8 mouse cellular contexts compared by ENCODE assay signal in genomic region chr2:174126522-174127375, GRCm38 (mm10). TPM values are rescaled to one million over a fixed set of nuclear protein-coding genes. Genes with fewer than 3 reads are reported as not detected.
A peak's percentile ranks its signal among the peaks of the same experiment; 100 is the strongest.
DNase-seq lines count a peak whose midpoint lies in the region; ATAC-seq and TF ChIP-seq lines count a peak whose summit lies in the region.

No protein-coding gene starts in this region.

- H3K36me3 ChIP-seq in intestine, postnatal 0 days (ENCODE audit: control insufficient read depth, insufficient read depth): peaks cover 30% of the 10 kb centered on the region; the same call in 1 of the 2 replicates
- H3K36me3 ChIP-seq in limb, embryonic 13.5 days: peaks cover 36% of the 10 kb centered on the region
- no peaks in the 10 kb centered on the region for H3K36me3 ChIP-seq in neural tube, embryonic 14.5 days (ENCODE audit: control insufficient read depth, insufficient read depth, low read length)

- H3K27ac ChIP-seq in intestine, postnatal 0 days (ENCODE audit: low read depth, low read length): no peak overlapping the region
- H3K27ac ChIP-seq in limb, embryonic 13.5 days: no peak overlapping the region
- no peak overlapping the region for H3K27ac ChIP-seq in neural tube, embryonic 14.5 days (ENCODE audit: low read depth, low read length)

- ATAC-seq in intestine, postnatal 0 days: peak; percentile 29; the same call in 1 of the 2 replicates
- ATAC-seq in limb, embryonic 13.5 days (ENCODE audit: low FRiP score, low read depth): peak; percentile 73
- ATAC-seq in neural tube, embryonic 14.5 days (ENCODE audit: low read depth): peak; percentile 81
- ATAC-seq in erythroid progenitor cell, adult 5-6 weeks (replicated peaks; ENCODE audit: low FRiP score, poor library complexity, severe bottlenecking): no peak

- no peak for TF ChIP-seq CTCF in intestine, postnatal 0 days (IDR thresholded peaks at IDR 0.05; ENCODE audit: low read depth)

- 12% methylated on average over 18 of the region's 21 CpGs for WGBS in intestine, postnatal 0 days
- WGBS in limb, embryonic 13.5 days: 7% methylated on average over 18 of the region's 21 CpGs
- WGBS in neural tube, embryonic 14.5 days: 10% methylated on average over 21 of the region's 21 CpGs

- no peaks in the 10 kb centered on the region for H3K27me3 ChIP-seq in intestine, postnatal 0 days (replicated peaks; ENCODE audit: control insufficient read depth, insufficient read depth, low read length)
- H3K27me3 ChIP-seq in limb, embryonic 13.5 days: no peaks in the 10 kb centered on the region
- no peaks in the 10 kb centered on the region for H3K27me3 ChIP-seq in neural tube, embryonic 14.5 days (ENCODE audit: control insufficient read depth, insufficient read depth, low read length)

- H3K9me3 ChIP-seq in intestine, postnatal 0 days (ENCODE audit: control insufficient read depth): no peaks in the 10 kb centered on the region
- H3K9me3 ChIP-seq in limb, embryonic 13.5 days: peaks cover 15% of the 10 kb centered on the region
- no peaks in the 10 kb centered on the region for H3K9me3 ChIP-seq in neural tube, embryonic 14.5 days (ENCODE audit: control insufficient read depth, low read length)

- H3K4me1 ChIP-seq in intestine, postnatal 0 days (replicated peaks; ENCODE audit: control insufficient read depth, insufficient read depth, low read length): 0 out of 2 replicates have a peak, but pooled peaks cover 4% of the 10 kb centered on the region
- peaks cover 11% of the 10 kb centered on the region for H3K4me1 ChIP-seq in limb, embryonic 13.5 days
- peaks cover 9% of the 10 kb centered on the region for H3K4me1 ChIP-seq in neural tube, embryonic 14.5 days (ENCODE audit: control insufficient read depth, insufficient read depth, low read length)

- peak; percentile 1 for DNase-seq in cerebellum, adult 9-11 months
- DNase-seq in cerebellum, adult 11 months: no peak
- DNase-seq in adrenal gland, postnatal 14 days: peak; percentile 83
- peak; percentile 70 to 82 for DNase-seq in frontal cortex, postnatal 10 days (ENCODE audit: low spot score in 2 of 2)

- H3K4me3 ChIP-seq in intestine, postnatal 0 days (ENCODE audit: low read depth, low read length): no peak overlapping the region
- H3K4me3 ChIP-seq in limb, embryonic 13.5 days: peak overlapping the region; percentile 10; the same call in 1 of the 2 replicates
- H3K4me3 ChIP-seq in neural tube, embryonic 14.5 days (ENCODE audit: low read depth, low read length): no peak overlapping the region

- peak overlapping the region; percentile 17; the same call in 1 of the 2 replicates for H3K4me2 ChIP-seq in intestine, postnatal 0 days (replicated peaks; ENCODE audit: low read depth)
- peak overlapping the region; percentile 51 for H3K4me2 ChIP-seq in limb, embryonic 13.5 days (replicated peaks)
- H3K4me2 ChIP-seq in neural tube, embryonic 14.5 days (ENCODE audit: low read depth, low read length): peak overlapping the region; percentile 20; the same call in 1 of the 2 replicates

- H3K9ac ChIP-seq in intestine, postnatal 0 days (ENCODE audit: low read depth, low read length): no peak overlapping the region
- H3K9ac ChIP-seq in limb, embryonic 13.5 days: peak overlapping the region; percentile 31; the same call in 1 of the 2 replicates
- 0 out of 2 replicates have a peak overlapping the region, but pooled peaks have one; percentile 12 for H3K9ac ChIP-seq in neural tube, embryonic 14.5 days (replicated peaks; ENCODE audit: low read depth, low read length)

RNA-seq across cellular contexts. Expression of gene Npepl1, which starts 16.6 kb away (rescaled TPM):
- total RNA-seq in adrenal gland, postnatal 14 days (2021): 65.4 and 71.0 TPM in 2 replicates
- polyA plus RNA-seq in intestine, postnatal 0 days (2015; fragmentation: Nextera tagmentation; extraction: Ambion mirVana): 24.8 and 25.8 TPM in 2 replicates
- 61.9 and 63.4 TPM in 2 replicates for polyA plus RNA-seq in limb, embryonic 13.5 days (2015; fragmentation: Nextera tagmentation; extraction: Ambion mirVana)
- polyA plus RNA-seq in neural tube, embryonic 14.5 days (2014; fragmentation: Nextera tagmentation; extraction: Ambion mirVana): 7.7 and 13.2 TPM in 2 replicates
- total RNA-seq in erythroid progenitor cell, adult 5-6 weeks (2015; ENCODE audit: low replicate concordance): 5.4 and 12.2 TPM in 2 replicates
- 0.76 and 3.5 TPM in 2 replicates for total RNA-seq in erythroid progenitor cell, adult 5-6 weeks (2017; ENCODE audit: low replicate concordance)

RNA-seq across cellular contexts. Expression of gene Stx16, which starts 50.6 kb away (rescaled TPM):
- total RNA-seq in adrenal gland, postnatal 14 days (2021): 33.8 and 37.5 TPM in 2 replicates
- polyA plus RNA-seq in intestine, postnatal 0 days (2015; fragmentation: Nextera tagmentation; extraction: Ambion mirVana): 4.2 and 5.7 TPM in 2 replicates
- 13.4 and 15.0 TPM in 2 replicates for polyA plus RNA-seq in limb, embryonic 13.5 days (2015; fragmentation: Nextera tagmentation; extraction: Ambion mirVana)
- 8.4 and 9.0 TPM in 2 replicates for polyA plus RNA-seq in neural tube, embryonic 14.5 days (2014; fragmentation: Nextera tagmentation; extraction: Ambion mirVana)
- 9.4 and 26.8 TPM in 2 replicates for total RNA-seq in erythroid progenitor cell, adult 5-6 weeks (2015; ENCODE audit: low replicate concordance)
- total RNA-seq in erythroid progenitor cell, adult 5-6 weeks (2017; ENCODE audit: low replicate concordance): 7.8 and 13.2 TPM in 2 replicates
